Mouse (Mus musculus): ENCODE measurements around the gene Btbd2. TPM values are rescaled to one million over a fixed set of nuclear protein-coding genes. Genes with fewer than 3 reads are reported as not detected.

Gene Btbd2
- polyA plus RNA-seq, 1 experiment from 2014 or later = 54.9 TPM

DNA sequence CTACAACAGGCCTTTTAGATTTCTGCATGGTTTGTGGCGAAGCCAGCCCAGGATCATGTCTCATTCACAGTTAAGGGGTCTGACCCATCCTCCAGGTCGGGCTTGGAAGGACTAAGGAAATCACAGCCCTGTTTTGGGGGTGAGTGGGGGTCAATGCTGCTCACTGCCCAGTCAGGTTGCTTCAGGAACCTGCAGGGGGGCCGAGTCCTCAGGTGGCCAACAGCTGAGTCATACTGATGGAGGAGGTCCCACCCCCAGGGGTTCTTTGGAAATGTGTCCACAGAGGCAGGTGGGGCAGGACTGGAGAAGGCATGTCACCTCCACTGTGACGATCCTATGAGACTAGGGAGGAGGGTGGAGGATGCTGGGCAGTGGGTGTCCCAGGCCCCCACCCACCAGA, 8.6 kb upstream of the Btbd2 start:
- Histone ChIP-seq H3K9ac (no peak overlapping the region), H3K36me3 (peaks cover 38% of the 10 kb centered on the region), H3K9me3 (no peaks in the 10 kb centered on the region), H3K27me3 (replicated peaks) (no peaks in the 10 kb centered on the region), H3K4me2 (replicated peaks) (no peak overlapping the region), H3K4me3 (replicated peaks) (no peak overlapping the region), H3K27ac (0 out of 2 replicates have a peak overlapping the region, but pooled peaks have one; percentile 82), H3K4me1 (replicated peaks) (peaks cover 30% of the 10 kb centered on the region)
- no peak for ATAC-seq
- WGBS = 67% methylated on average over 4 of the region's 4 CpGs

DNA sequence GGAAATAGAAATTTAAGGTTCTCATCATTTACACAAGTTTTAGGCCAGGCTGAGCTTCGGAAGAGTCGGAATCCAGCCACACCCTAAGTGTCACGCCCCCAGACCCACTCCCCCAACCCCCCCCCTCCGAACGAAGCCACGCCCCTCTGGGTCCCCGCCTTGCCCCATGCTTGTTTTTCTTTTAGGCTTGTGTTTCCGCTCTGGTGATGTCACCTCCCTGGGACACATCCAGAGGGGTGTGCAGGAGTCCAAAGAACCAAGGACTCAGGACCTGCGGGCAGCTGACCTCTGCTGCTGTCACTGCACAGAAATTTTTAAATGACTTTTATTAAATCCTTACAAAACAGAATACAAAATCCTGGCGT, 8.1 kb upstream of the Btbd2 start:
- H3K27me3 ChIP-seq (replicated peaks) = no peaks in the 10 kb centered on the region
- WGBS = 11% methylated on average over 10 of the region's 10 CpGs
- H3K4me1 ChIP-seq (replicated peaks) = peaks cover 30% of the 10 kb centered on the region
- H3K27ac ChIP-seq = peak overlapping the region; percentile 82
- H3K4me3 ChIP-seq (replicated peaks) = no peak overlapping the region
- peak; percentile 52 for ATAC-seq
- H3K4me2 ChIP-seq (replicated peaks) = peak overlapping the region; percentile 45
- 0 out of 2 replicates have a peak overlapping the region, but pooled peaks have one; percentile 18 for H3K9ac ChIP-seq
- H3K9me3 ChIP-seq = no peaks in the 10 kb centered on the region
- H3K36me3 ChIP-seq = peaks cover 34% of the 10 kb centered on the region

DNA sequence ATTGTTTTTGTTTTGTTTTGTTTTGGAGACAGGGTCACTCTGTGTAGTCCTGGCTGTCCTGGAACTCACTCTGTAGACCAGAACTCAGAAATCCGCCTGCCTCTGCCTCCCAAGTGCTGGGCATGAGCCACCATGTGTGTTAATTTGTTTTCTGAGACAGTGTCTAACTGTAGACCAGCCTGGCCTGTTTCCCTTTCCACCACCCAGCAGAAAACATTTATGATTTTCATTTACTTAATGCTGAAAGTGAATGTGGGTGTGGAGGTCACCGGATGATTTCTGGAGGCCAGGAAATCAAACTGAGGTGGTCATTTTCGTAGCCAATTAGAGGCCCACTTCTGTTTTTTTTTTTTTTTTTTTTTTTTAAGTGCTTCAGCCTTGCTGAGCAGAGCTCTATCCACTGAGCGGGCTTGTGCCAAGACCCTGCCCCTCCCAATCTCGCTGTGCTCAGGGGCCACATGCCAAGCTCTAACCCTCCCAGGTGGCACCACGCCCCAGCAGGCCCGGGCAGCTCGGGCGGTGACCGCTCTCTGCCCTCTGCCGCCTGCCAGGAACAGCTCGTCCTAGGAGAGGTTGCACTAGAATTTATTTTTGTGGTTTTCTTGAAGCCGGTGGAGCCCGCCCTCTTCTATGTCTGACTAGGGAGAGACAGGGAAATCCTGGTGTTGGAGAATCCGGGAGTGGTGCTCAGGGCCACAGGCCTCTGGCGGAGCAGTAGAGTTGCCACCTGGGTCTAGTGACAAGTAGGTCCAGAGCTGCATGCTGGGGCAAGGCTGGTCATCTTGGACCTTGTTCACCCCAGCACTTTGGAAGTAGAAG, 7.5 kb upstream of the Btbd2 start:
- H3K36me3 ChIP-seq = peaks cover 28% of the 10 kb centered on the region
- 21% methylated on average over 16 of the region's 16 CpGs for WGBS
- H3K27me3 ChIP-seq (replicated peaks) = no peaks in the 10 kb centered on the region
- H3K4me2 ChIP-seq (replicated peaks) = peak overlapping the region; percentile 45
- peak; percentile 68 for ATAC-seq
- peak overlapping the region; percentile 82 for H3K27ac ChIP-seq
- no peak overlapping the region for H3K4me3 ChIP-seq (replicated peaks)
- peak overlapping the region; percentile 18; the same call in 1 of the 2 replicates for H3K9ac ChIP-seq
- no peaks in the 10 kb centered on the region for H3K9me3 ChIP-seq
- peaks cover 30% of the 10 kb centered on the region for H3K4me1 ChIP-seq (replicated peaks)

DNA sequence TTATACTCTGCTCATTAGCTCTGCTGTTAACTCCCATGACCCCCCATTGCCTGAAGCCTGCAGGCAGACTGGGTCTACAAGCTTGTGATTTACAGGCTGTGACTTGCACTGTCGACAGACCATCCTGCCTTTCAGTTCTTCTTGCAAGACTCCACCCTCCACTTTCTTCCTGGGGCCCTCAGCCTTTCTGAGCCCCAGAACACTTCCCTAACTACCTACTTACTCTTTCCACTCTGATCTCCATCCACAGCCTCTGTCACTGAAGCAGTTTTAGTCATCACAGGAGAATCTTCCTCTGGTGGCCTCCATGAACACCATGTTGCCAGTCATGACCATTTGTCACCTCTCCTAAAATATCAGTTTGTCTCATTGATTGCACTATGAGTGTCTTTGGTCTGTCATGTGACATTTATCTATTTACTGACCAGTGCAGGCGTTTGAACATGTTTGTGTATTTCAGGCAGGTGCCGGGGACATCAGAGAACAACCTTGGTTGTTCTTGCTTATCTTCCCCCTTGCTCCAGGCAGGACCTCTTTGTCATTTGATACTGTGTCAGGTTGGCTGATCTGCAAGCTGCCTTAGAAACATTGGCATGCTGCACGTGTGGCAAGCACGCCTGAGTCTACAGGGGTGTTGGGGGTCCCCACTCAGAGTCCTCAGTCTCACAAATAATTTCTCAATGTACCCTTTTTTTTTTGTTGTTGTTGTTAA, 6.8 kb upstream of the Btbd2 start:
- H3K27me3 ChIP-seq (replicated peaks) = no peaks in the 10 kb centered on the region
- no peak for ATAC-seq

DNA sequence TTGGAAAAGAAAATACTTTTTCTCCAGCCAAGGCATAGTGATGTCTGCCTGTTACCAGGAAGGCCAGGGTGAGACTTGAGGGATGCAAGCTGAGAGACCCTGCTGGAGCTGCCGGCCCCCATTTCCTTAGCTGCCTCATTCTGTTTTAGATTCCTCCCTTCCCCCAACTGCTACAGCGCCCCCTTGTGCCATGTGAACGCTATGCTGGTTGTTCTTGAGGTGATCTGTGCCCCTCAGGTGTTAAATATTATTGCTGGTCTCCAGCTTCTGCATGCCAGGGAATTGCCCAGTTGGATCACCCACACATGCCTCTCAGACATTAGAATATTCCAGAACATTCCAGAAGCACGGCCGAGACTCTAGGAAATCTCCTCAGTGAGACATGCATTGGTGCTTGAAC, 4.3 kb upstream of the Btbd2 start:
- Histone ChIP-seq H3K4me3 (replicated peaks) (no peak overlapping the region), H3K4me2 (replicated peaks) (no peak overlapping the region), H3K9me3 (no peaks in the 10 kb centered on the region), H3K27me3 (replicated peaks) (no peaks in the 10 kb centered on the region), H3K27ac (no peak overlapping the region), H3K9ac (no peak overlapping the region), H3K36me3 (no peaks in the 10 kb centered on the region), H3K4me1 (replicated peaks) (peaks cover 40% of the 10 kb centered on the region)
- ATAC-seq = no peak
- 32% methylated on average over 5 of the region's 5 CpGs for WGBS

More for the DNA sequence above, 6.8 kb upstream of the Btbd2 start:
- peaks cover 21% of the 10 kb centered on the region for H3K36me3 ChIP-seq
- H3K4me1 ChIP-seq (replicated peaks) = peaks cover 32% of the 10 kb centered on the region
- no peak overlapping the region for H3K9ac ChIP-seq
- whole genome bisulfite sequencing = 36% methylated on average over 5 of the region's 5 CpGs
- H3K27ac ChIP-seq = no peak overlapping the region; the same call in none of the 2 replicates
- no peak overlapping the region for H3K4me3 ChIP-seq (replicated peaks)
- no peaks in the 10 kb centered on the region for H3K9me3 ChIP-seq
- no peak overlapping the region for H3K4me2 ChIP-seq (replicated peaks)

DNA sequence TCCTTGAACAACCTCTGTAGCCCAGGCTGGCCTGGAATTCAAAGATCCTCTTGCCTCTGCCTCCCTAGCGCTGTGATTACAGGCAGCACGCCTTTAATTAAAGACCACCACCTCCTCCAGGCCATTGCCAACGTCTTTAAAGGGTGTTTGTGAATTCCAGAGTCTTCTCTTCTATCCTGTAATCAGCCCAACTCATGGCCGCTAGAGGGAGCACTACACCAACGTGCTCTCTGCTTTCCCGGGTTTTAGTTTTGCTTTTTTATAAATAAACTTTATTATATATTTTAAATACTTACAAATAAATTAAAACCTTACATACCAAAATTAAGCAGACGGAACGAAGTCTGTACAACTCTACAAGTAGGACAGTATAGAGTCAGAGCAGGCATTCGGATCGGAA, 2.3 kb upstream of the Btbd2 start:
- 14% methylated on average over 10 of the region's 10 CpGs for WGBS
- Histone ChIP-seq H3K4me3 (replicated peaks) (no peak overlapping the region), H3K9me3 (no peaks in the 10 kb centered on the region), H3K4me2 (replicated peaks) (peak overlapping the region; percentile 35; the same call in 1 of the 2 replicates), H3K4me1 (replicated peaks) (peaks cover 35% of the 10 kb centered on the region), H3K36me3 (no peaks in the 10 kb centered on the region), H3K9ac (no peak overlapping the region), H3K27me3 (replicated peaks) (no peaks in the 10 kb centered on the region), H3K27ac (no peak overlapping the region)
- ATAC-seq = no peak

DNA sequence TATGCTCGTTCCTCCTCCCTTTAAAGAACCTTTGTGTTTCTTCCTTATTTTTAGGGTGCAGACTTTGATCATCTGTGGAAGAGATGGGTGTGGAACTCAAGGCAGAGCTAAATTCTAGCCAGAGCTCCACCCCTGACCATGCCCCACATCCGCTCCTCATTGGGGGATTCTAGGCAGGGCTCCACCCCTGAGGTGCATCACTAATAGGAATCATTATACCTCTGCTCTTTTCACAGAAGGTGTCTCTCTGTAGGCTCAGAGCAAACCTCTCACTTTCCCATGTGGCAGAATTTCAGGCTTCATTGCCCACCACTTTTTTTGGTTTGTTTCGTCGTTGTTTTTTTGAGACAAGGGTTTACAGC, 2.0 kb upstream of the Btbd2 start:
- H3K4me2 ChIP-seq (replicated peaks) = peak overlapping the region; percentile 35; the same call in 1 of the 2 replicates
- WGBS = 53% methylated on average over 4 of the region's 4 CpGs
- peaks cover 34% of the 10 kb centered on the region for H3K4me1 ChIP-seq (replicated peaks)
- no peak overlapping the region for H3K4me3 ChIP-seq (replicated peaks)
- no peak overlapping the region for H3K9ac ChIP-seq
- 0 out of 2 replicates have a peak, but pooled peaks have one; percentile 26 for ATAC-seq
- H3K36me3 ChIP-seq = no peaks in the 10 kb centered on the region
- H3K27me3 ChIP-seq (replicated peaks) = no peaks in the 10 kb centered on the region
- no peak overlapping the region; the same call in 1 of the 2 replicates for H3K27ac ChIP-seq
- H3K9me3 ChIP-seq = no peaks in the 10 kb centered on the region

DNA sequence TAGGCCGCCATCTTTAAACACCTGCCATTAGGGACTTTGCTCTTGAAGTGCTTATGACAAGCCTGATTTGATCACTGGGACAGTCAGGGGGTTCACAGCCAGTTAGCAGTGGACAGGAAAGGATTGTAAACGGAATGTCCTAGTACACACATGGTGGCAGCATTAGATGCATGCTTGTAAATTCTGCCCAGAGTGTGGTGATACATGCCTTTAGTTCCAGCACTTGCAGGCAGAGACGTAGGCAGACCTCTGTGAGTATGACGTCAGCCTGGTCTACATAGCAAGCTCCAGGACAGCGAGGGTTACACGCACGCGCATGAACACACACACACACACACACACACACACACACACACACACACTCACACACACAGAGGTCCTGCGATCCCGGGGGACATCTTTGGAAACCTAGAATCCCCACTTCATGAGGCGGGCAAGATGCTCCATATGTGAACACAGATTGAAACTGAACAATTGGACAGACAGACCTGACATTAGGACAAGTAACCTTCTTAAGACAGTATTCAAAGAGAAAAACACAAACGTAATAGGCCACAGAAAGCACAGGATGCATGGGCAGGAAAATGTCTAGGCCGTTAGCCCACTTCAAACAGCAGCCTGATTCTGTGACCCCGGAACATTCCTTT, 1.4 kb upstream of the Btbd2 start:
- no peak overlapping the region for H3K9ac ChIP-seq
- H3K9me3 ChIP-seq = no peaks in the 10 kb centered on the region
- H3K4me1 ChIP-seq (replicated peaks) = peaks cover 30% of the 10 kb centered on the region
- H3K4me2 ChIP-seq (replicated peaks) = no peak overlapping the region
- no peak overlapping the region; the same call in 1 of the 2 replicates for H3K27ac ChIP-seq
- no peak for ATAC-seq
- H3K4me3 ChIP-seq (replicated peaks) = no peak overlapping the region
- no peaks in the 10 kb centered on the region for H3K36me3 ChIP-seq
- WGBS = 79% methylated on average over 14 of the region's 14 CpGs
- H3K27me3 ChIP-seq (replicated peaks) = no peaks in the 10 kb centered on the region

DNA sequence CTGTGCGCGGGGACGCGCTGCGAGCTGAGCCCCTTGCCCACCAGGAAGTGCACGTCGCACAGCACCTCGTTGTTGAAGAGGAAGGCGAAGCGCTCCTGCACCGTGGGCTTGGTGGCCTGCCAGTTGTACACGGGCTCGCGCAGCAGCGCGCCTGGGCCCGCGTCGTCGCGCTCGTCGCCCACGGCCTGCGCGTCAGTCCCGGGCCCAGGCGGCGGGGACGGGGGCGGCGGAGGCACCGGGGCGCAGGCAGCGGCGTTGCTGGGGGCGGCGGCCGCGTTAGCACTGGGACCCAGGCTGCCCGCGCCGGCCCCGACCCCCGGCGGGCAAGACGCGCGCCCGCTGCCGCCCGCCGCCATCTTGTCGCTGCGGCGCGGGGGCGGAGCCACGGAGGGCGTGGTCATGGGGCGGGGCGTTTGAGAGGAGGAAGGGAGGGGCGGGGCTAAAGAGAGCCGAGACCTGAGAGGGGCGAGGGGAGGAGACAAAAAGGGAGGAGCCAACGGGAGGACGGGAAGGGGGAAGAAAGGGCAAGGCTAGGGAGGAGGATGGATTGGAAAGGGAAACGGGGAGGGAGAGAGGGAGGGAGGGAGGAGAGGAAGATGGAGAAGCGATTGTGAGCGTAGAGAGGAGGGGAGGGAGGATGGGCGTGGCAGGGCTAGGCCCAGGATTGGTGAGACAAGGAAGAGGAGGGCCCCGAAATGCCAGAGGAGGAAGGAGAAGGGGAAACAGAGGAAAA, 575 bp downstream of the Btbd2 start:
- Histone ChIP-seq H3K9me3 (no peaks in the 10 kb centered on the region), H3K4me2 (replicated peaks) (peak overlapping the region; percentile 83), H3K4me3 (replicated peaks) (peak overlapping the region; percentile 83), H3K9ac (peak overlapping the region; percentile 92), H3K27me3 (replicated peaks) (no peaks in the 10 kb centered on the region), H3K4me1 (replicated peaks) (peaks cover 30% of the 10 kb centered on the region), H3K27ac (peak overlapping the region; percentile 94), H3K36me3 (no peaks in the 10 kb centered on the region)
- peak; percentile 87 for ATAC-seq
- under 1% methylated on average over 67 of the region's 72 CpGs for WGBS

DNA sequence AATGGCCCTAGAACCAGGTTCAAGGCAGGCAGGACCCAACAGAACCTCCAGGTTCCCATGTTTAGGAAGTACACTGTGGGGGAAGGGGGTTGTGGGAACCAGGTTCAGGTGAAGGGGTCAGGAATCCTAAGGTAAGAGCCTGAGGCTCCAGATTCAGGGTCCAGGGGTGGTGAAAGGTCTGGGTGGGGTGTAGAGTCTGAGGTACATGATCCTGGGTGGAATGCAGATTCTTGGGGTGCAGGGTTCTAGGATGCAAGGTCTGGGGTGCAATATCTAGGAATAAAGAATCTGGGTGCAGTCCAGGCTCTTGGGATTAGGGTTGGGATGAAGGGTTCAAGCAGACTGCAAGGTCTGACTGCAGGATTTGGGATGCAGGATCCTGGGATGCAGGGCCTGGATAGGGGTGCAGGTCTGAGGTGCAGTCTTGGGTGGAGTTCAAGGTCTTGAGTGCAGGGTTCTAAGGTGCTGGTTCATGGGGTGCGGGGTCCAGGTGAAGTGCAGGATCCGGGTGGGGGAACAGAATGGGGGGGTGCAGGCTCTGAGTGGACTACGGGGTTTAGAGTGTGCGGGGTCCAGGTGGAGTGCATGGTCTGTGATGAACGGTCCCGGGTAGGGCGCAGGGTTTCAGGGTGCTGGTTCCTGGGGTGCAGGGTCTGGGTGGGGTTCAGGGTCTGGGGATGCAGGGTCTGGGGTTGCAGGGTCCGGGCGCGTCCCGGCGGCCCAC, 1.3 kb downstream of the Btbd2 start:
- Histone ChIP-seq H3K4me1 (replicated peaks) (peaks cover 30% of the 10 kb centered on the region), H3K36me3 (no peaks in the 10 kb centered on the region), H3K27ac (peak overlapping the region; percentile 71; the same call in 1 of the 2 replicates), H3K4me2 (replicated peaks) (peak overlapping the region; percentile 83), H3K9ac (peak overlapping the region; percentile 92), H3K27me3 (replicated peaks) (no peaks in the 10 kb centered on the region), H3K9me3 (no peaks in the 10 kb centered on the region), H3K4me3 (replicated peaks) (peak overlapping the region; percentile 83)
- WGBS = 2% methylated on average over 10 of the region's 12 CpGs
- peak; percentile 24 for ATAC-seq

DNA sequence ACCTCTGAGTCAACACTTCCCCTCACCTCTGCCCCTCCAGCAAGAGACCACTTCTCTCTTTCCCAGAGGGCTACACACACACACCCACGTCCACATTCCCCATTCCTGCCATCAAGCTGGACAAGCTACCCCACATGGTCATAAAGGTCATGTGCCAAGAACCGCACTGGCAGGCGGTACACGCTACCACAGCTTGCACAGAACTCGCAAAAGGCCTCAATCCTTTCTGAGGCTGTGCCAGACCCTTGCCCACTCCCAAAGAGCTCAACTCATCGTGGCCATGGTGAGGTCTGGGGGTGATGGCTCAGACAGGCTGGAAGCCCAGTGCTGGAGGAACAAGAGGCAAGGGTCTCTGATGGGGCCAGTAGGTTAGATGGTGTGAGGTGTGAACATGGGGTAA, 2.0 kb downstream of the Btbd2 start:
- H3K9me3 ChIP-seq = no peaks in the 10 kb centered on the region
- peaks cover 30% of the 10 kb centered on the region for H3K4me1 ChIP-seq (replicated peaks)
- H3K27ac ChIP-seq = no peak overlapping the region
- no peak for ATAC-seq
- H3K4me2 ChIP-seq (replicated peaks) = peak overlapping the region; percentile 83
- H3K4me3 ChIP-seq (replicated peaks) = peak overlapping the region; percentile 83
- H3K36me3 ChIP-seq = no peaks in the 10 kb centered on the region
- peak overlapping the region; percentile 92; the same call in 1 of the 2 replicates for H3K9ac ChIP-seq
- 81% methylated on average over 6 of the region's 6 CpGs for WGBS
- H3K27me3 ChIP-seq (replicated peaks) = no peaks in the 10 kb centered on the region
